Comparison of ENCODE assay signal across 13 mouse cellular contexts in the genomic region with DNA sequence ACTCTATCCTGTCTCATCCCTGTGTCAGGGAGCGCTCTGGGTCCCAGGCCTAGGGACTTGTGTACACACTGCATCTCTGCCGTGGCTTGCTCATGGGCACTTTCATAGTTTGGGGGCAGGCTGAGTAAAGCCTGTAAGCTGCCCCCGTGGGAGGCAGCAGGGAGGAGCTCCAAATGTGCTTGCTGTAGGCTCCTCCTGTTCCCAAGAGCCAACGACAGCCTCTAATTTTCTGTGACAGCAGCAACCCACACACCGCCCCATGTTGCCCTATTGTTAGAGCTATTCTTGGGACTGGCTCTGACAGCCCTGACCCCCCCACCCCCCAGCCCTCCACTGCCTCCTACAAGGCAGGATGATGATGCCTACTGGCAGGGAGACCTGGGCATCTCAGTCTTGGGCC. TPM values are rescaled to one million over a fixed set of nuclear protein-coding genes. Genes with fewer than 3 reads are reported as not detected.
DNase-seq lines count a peak whose midpoint lies in the region; ATAC-seq and TF ChIP-seq lines count a peak whose summit lies in the region.
"Had no signal": no experiment of that assay in that cellular context is flagged by ENCODE, and none has a peak within 500 bp of the region (broad histone marks: within the 10 kb centered on the region; RNA-seq: fewer than 3 reads in every experiment).

No protein-coding gene starts in this region.

- no peaks in the 10 kb centered on the region for H3K9me3 ChIP-seq in heart, embryonic 15.5 days (replicated peaks)
- H3K9me3 ChIP-seq in lung, embryonic 16.5 days (ENCODE audit: control insufficient read depth, low read length), result no peaks in the 10 kb centered on the region
- H3K9me3 ChIP-seq in liver, embryonic 11.5 days (ENCODE audit: control insufficient read depth, low read length), result no peaks in the 10 kb centered on the region
- H3K9me3 ChIP-seq: midbrain, embryonic 15.5 days; neural tube, embryonic 13.5 days had no signal

- 58% methylated on average over 5 of the region's 5 CpGs for WGBS in heart, embryonic 15.5 days
- WGBS in lung, embryonic 16.5 days, result 79% methylated on average over 5 of the region's 5 CpGs
- 78% methylated on average over 5 of the region's 5 CpGs for WGBS in small intestine, adult 2 months
- 82% methylated on average over 5 of the region's 5 CpGs for WGBS in liver, embryonic 11.5 days

- no peak for ATAC-seq in heart, embryonic 15.5 days (replicated peaks; ENCODE audit: insufficient number of reproducible peaks, insufficient read depth, low FRiP score, low read depth)
- ATAC-seq in lung, embryonic 16.5 days (ENCODE audit: low read depth), result no peak
- ATAC-seq in liver, embryonic 11.5 days (replicated peaks; ENCODE audit: low FRiP score), result no peak
- ATAC-seq: midbrain, embryonic 15.5 days had no signal

- no peak for TF ChIP-seq POLR2A in small intestine, adult 2 months (IDR thresholded peaks at IDR 0.05; ENCODE audit: low read depth, low read length)

- no peaks in the 10 kb centered on the region for H3K27me3 ChIP-seq in heart, embryonic 15.5 days
- no peaks in the 10 kb centered on the region for H3K27me3 ChIP-seq in lung, embryonic 16.5 days (ENCODE audit: control insufficient read depth, insufficient read depth, low read depth, low read length)
- no peaks in the 10 kb centered on the region for H3K27me3 ChIP-seq in small intestine, adult 2 months (ENCODE audit: control insufficient read depth, insufficient read depth, low read length)
- H3K27me3 ChIP-seq in liver, embryonic 11.5 days (replicated peaks; ENCODE audit: control insufficient read depth, insufficient read depth, low read length), result no peaks in the 10 kb centered on the region
- H3K27me3 ChIP-seq: midbrain, embryonic 15.5 days; neural tube, embryonic 13.5 days had no signal

- H3K4me3 ChIP-seq in heart, embryonic 15.5 days, result no peak overlapping the region
- H3K4me3 ChIP-seq in lung, embryonic 16.5 days (ENCODE audit: low read length), result no peak overlapping the region
- no peak overlapping the region for H3K4me3 ChIP-seq in small intestine, adult 2 months (ENCODE audit: low read depth, low read length)
- no peak overlapping the region for H3K4me3 ChIP-seq in liver, embryonic 11.5 days (ENCODE audit: low read depth, low read length)
- H3K4me3 ChIP-seq: midbrain, embryonic 15.5 days; neural tube, embryonic 13.5 days had no signal

- intact Hi-C loops in heart, postnatal 10 days (cut with DNase I), result no loop called here

- H3K27ac ChIP-seq in heart, embryonic 15.5 days, result peak overlapping the region; percentile 90
- peak overlapping the region; percentile 86 for H3K27ac ChIP-seq in lung, embryonic 16.5 days (ENCODE audit: low read length)
- H3K27ac ChIP-seq in small intestine, adult 2 months (ENCODE audit: insufficient read depth, low read depth, low read length), result peak overlapping the region; percentile 85
- H3K27ac ChIP-seq in liver, embryonic 11.5 days (ENCODE audit: low read depth, low read length), result no peak overlapping the region
- H3K27ac ChIP-seq: midbrain, embryonic 15.5 days; neural tube, embryonic 13.5 days had no signal

- DNase-seq in heart, postnatal 10 days, result no peak
- DNase-seq in lung, postnatal 36 days, result no peak
- peak; percentile 67 for DNase-seq in fat pad, adult 2 months (ENCODE audit: extremely low read depth, low read depth, low spot score)
- DNase-seq in liver, embryonic 11.5 days (ENCODE audit: low spot score), result no peak
- no peak for DNase-seq in urinary bladder, postnatal 10 days (ENCODE audit: low spot score)
- DNase-seq: adrenal gland, postnatal 25 days; gastrocnemius, postnatal 14 days; kidney, adult 8-10 months had no signal

- no peaks in the 10 kb centered on the region; the same call in 1 of the 2 replicates for H3K36me3 ChIP-seq in heart, embryonic 15.5 days
- H3K36me3 ChIP-seq in lung, embryonic 16.5 days (ENCODE audit: control insufficient read depth, insufficient read depth, low read length), result 0 out of 2 replicates have a peak, but pooled peaks cover 3% of the 10 kb centered on the region
- peaks cover 11% of the 10 kb centered on the region for H3K36me3 ChIP-seq in small intestine, adult 2 months (ENCODE audit: control insufficient read depth, insufficient read depth, low read length)
- peaks cover 5% of the 10 kb centered on the region for H3K36me3 ChIP-seq in liver, embryonic 11.5 days (ENCODE audit: control insufficient read depth, insufficient read depth, low read length)
- H3K36me3 ChIP-seq: midbrain, embryonic 15.5 days had no signal

- no peak overlapping the region for H3K4me2 ChIP-seq in heart, embryonic 15.5 days
- no peak overlapping the region for H3K4me2 ChIP-seq in lung, embryonic 16.5 days (ENCODE audit: low read depth, low read length)
- H3K4me2 ChIP-seq in liver, embryonic 11.5 days, result no peak overlapping the region
- H3K4me2 ChIP-seq: midbrain, embryonic 15.5 days; neural tube, embryonic 13.5 days had no signal

- H3K9ac ChIP-seq in heart, embryonic 15.5 days, result no peak overlapping the region
- H3K9ac ChIP-seq in lung, embryonic 16.5 days (ENCODE audit: low read length), result 0 out of 2 replicates have a peak overlapping the region, but pooled peaks have one; percentile 17
- no peak overlapping the region for H3K9ac ChIP-seq in liver, embryonic 11.5 days (ENCODE audit: low read depth, low read length)
- H3K9ac ChIP-seq: midbrain, embryonic 15.5 days; neural tube, embryonic 13.5 days had no signal

- H3K4me1 ChIP-seq in heart, embryonic 15.5 days (replicated peaks), result peaks cover 54% of the 10 kb centered on the region
- H3K4me1 ChIP-seq in lung, embryonic 16.5 days (replicated peaks; ENCODE audit: control insufficient read depth, insufficient read depth, low read length), result peaks cover 27% of the 10 kb centered on the region
- peaks cover 24% of the 10 kb centered on the region for H3K4me1 ChIP-seq in small intestine, adult 2 months (ENCODE audit: control insufficient read depth, insufficient read depth, insufficient read length, low read length)
- peaks cover 20% of the 10 kb centered on the region for H3K4me1 ChIP-seq in liver, embryonic 11.5 days (replicated peaks; ENCODE audit: control insufficient read depth, insufficient read depth, low read length)

- no peak for TF ChIP-seq CTCF in small intestine, adult 2 months (IDR thresholded peaks at IDR 0.05; ENCODE audit: extremely low read depth, insufficient read length, insufficient replicate concordance, low read depth, low read length)

RNA-seq across cellular contexts. Expression of a gene that starts 4.1 kb away (rescaled TPM):
- 6.1 and 9.0 TPM in 2 replicates for polyA plus RNA-seq in heart, embryonic 15.5 days (2015; fragmentation: Nextera tagmentation; extraction: Ambion mirVana)
- total RNA-seq in heart, postnatal 10 days (2021), result 1 to 10 TPM; 6.4 to 8.3 TPM
- polyA plus RNA-seq in lung, embryonic 16.5 days (2015; fragmentation: Nextera tagmentation; extraction: Ambion mirVana), result 7.0 and 7.2 TPM in 2 replicates
- polyA plus RNA-seq in small intestine, adult 2 months (2012; rRNA removed), result 24.9 and 33.6 TPM in 2 replicates
- polyA plus RNA-seq in liver, embryonic 11.5 days (2014; fragmentation: Nextera tagmentation; extraction: Ambion mirVana), result 16.8 and 21.0 TPM in 2 replicates

RNA-seq across cellular contexts. Expression of a gene that starts 9.9 kb away (rescaled TPM):
- polyA plus RNA-seq in heart, embryonic 15.5 days (2015; fragmentation: Nextera tagmentation; extraction: Ambion mirVana), result 315 and 319 TPM in 2 replicates
- 100 to 1,000 TPM; 127 to 140 TPM for total RNA-seq in heart, postnatal 10 days (2021)
- polyA plus RNA-seq in lung, embryonic 16.5 days (2015; fragmentation: Nextera tagmentation; extraction: Ambion mirVana), result 210 and 218 TPM in 2 replicates
- 599 and 1,328 TPM in 2 replicates for polyA plus RNA-seq in small intestine, adult 2 months (2012; rRNA removed)
- 91.3 and 94.1 TPM in 2 replicates for polyA plus RNA-seq in liver, embryonic 11.5 days (2014; fragmentation: Nextera tagmentation; extraction: Ambion mirVana)

RNA-seq across cellular contexts. Expression of a gene that starts 31.1 kb away (rescaled TPM):
- 36.2 and 39.9 TPM in 2 replicates for polyA plus RNA-seq in heart, embryonic 15.5 days (2015; fragmentation: Nextera tagmentation; extraction: Ambion mirVana)
- total RNA-seq in heart, postnatal 10 days (2021), result 10 to 100 TPM; 29.1 to 32.7 TPM
- 50.2 and 50.7 TPM in 2 replicates for polyA plus RNA-seq in lung, embryonic 16.5 days (2015; fragmentation: Nextera tagmentation; extraction: Ambion mirVana)
- 3.4 and 5.5 TPM in 2 replicates for polyA plus RNA-seq in small intestine, adult 2 months (2012; rRNA removed)
- polyA plus RNA-seq in liver, embryonic 11.5 days (2014; fragmentation: Nextera tagmentation; extraction: Ambion mirVana), result 41.0 and 44.7 TPM in 2 replicates

RNA-seq across cellular contexts. Expression of a gene that starts 31.1 kb away (rescaled TPM):
- polyA plus RNA-seq in heart, embryonic 15.5 days (2015; fragmentation: Nextera tagmentation; extraction: Ambion mirVana), result 41.3 and 41.5 TPM in 2 replicates
- 10 to 100 TPM; 39.6 to 41.5 TPM for total RNA-seq in heart, postnatal 10 days (2021)
- 45.7 and 47.0 TPM in 2 replicates for polyA plus RNA-seq in lung, embryonic 16.5 days (2015; fragmentation: Nextera tagmentation; extraction: Ambion mirVana)
- polyA plus RNA-seq in small intestine, adult 2 months (2012; rRNA removed), result 12.1 and 16.7 TPM in 2 replicates
- 60.3 and 67.7 TPM in 2 replicates for polyA plus RNA-seq in liver, embryonic 11.5 days (2014; fragmentation: Nextera tagmentation; extraction: Ambion mirVana)
